Mouse (Mus musculus) intestine, embryonic 16.5 days (tissue): ENCODE measurements around the gene Arv1. TPM values are rescaled to one million over a fixed set of nuclear protein-coding genes. Genes with fewer than 3 reads are reported as not detected.

Experiments used
- ATAC-seq: fragments of 200-750 bp; cut with Nextera tagmentation; 2 replicates; pipeline ENCODE4 v1.8.0; 2017; ENCODE audit warnings: moderate TSS enrichment, moderate library complexity
- H3K27ac ChIP-seq: fragments of 300-500 bp; sonication (generic); 2 replicates; pipeline ENCODE4 v1.5.1; 2014; ENCODE audit warnings: mild to moderate bottlenecking, low read length
- H3K27me3 ChIP-seq: fragments of 300-500 bp; sonication (generic); replicated peaks from 2 replicates; pipeline ENCODE4 v1.6.1; 2014; ENCODE audit warnings: low read length, control low read depth, mixed read lengths; ENCODE audit not compliant: control insufficient read depth, insufficient read depth
- H3K36me3 ChIP-seq: fragments of 300-500 bp; sonication (generic); 2 replicates; pipeline ENCODE4 v1.6.1; 2014; ENCODE audit warnings: low read length, control low read depth; ENCODE audit not compliant: control insufficient read depth, insufficient read depth
- H3K4me1 ChIP-seq: fragments of 300-500 bp; sonication (generic); 2 replicates; pipeline ENCODE4 v1.6.1; 2014; ENCODE audit warnings: low read length, control low read depth, mixed read lengths; ENCODE audit not compliant: control insufficient read depth, insufficient read depth
- H3K4me2 ChIP-seq: fragments of 300-500 bp; sonication (generic); 2 replicates; pipeline ENCODE4 v1.6.1; 2014; ENCODE audit warnings: low read depth, low read length, control low read depth
- H3K4me3 ChIP-seq: fragments of 300-500 bp; sonication (generic); 2 replicates; pipeline ENCODE4 v1.5.1; 2014; ENCODE audit warnings: mild to moderate bottlenecking, low read length
- H3K9ac ChIP-seq: fragments of 300-500 bp; sonication (generic); 2 replicates; pipeline ENCODE4 v1.6.1; 2014; ENCODE audit warnings: low read depth, low read length
- H3K9me3 ChIP-seq: fragments of 300-500 bp; sonication (generic); 2 replicates; pipeline ENCODE4 v1.6.1; 2016; ENCODE audit warnings: low read length, control low read depth; ENCODE audit not compliant: control insufficient read depth
- WGBS: fragments of 180-500 bp; shearing (Covaris S2); extraction: QIAGEN DNeasy Blood & Tissue Kit; methylation state at CpG from one replicate; pipeline ENCODE4 v1.1.7; 2014; 5-methylcytosine and 5-hydroxymethylcytosine counted together
- polyA plus RNA-seq: library from polyadenylated mRNA; unstranded; fragments of >200 nt; fragmentation: Nextera tagmentation; extraction: Ambion mirVana; gene quantifications from 2 replicates; pipeline ENCODE4 v1.2.1, GENCODE M21; 2015

Arv1 gene
- 15.2 and 17.1 TPM in 2 replicates for polyA plus RNA-seq

DNA sequence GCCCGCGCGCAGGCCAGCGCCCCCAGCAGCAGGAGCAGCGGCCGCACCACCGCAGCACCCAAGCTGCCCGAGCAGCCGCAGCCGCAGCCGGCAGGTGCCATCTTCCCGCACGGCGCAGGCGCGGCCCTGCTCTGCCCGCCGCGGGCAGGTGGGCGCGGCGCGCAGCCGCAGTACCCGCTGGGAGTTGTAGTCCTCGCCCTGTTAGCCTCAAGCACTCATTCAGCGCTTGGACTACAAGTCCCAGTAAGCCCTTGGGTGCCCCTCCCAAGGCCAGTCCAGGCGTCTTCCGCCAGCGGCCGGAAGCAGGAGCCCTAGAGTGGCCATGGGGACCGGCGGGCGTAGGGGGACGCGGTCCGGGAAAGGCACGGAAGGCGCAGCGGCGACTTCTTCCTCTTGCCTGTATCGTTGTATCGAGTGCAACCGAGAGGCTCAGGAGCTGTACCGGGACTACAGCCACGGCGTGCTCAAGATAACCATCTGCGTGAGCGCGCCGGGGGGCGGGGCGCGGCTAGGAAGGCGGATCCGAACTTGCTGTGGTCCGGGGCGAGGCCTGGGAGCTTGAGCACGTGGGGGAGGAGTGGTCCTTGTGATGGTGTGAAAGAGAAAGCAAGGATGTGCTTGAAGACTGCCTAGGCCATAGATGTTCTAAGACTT lies at the start of gene Arv1, which contains the start of gene Ttc13:
TSS of gene Arv1 (plus strand) at position 278 of the 654 bp plus-strand sequence.
TSS of gene Ttc13 (minus strand) at position 122 of the 654 bp plus-strand sequence.
- ATAC-seq, result peak; percentile 100
- Histone ChIP-seq H3K9ac (peak within 1 kb of the TSS; percentile 90), H3K4me3 (peak within 1 kb of the TSS; percentile 93), H3K27ac (peak within 1 kb of the TSS; percentile 61; the same call in 1 of the 2 replicates), H3K9me3 (no peaks in the 10 kb centered on the region), H3K36me3 (no peaks in the 10 kb centered on the region), H3K27me3 (no peaks in the 10 kb centered on the region), H3K4me2 (peak within 1 kb of the TSS; percentile 92), H3K4me1 (peaks cover 17% of the 10 kb centered on the region)
- WGBS, result 1% methylated on average over 59 of the region's 59 CpGs

DNA sequence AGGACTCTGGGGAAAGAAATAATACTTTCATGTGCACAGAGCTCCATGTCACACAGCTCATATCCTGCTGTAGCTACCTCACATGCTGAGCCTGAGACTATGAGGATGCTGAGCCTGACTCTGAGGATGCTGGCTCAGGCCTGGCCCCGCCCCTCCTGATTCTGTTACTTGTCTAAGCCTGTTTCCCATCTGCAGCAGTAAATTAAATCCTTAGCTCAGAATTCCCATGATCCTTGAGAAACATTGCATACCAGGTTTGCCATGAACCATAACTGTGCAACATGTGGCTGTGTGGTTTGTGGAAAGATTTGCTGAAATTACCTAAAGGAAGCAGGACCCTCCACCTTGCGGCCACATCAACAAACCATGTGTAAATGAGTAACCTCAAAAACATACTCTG lies 49.6 kb upstream of the Arv1 start:
- H3K4me3 ChIP-seq, result no peak overlapping the region
- H3K27ac ChIP-seq, result no peak overlapping the region
- no peaks in the 10 kb centered on the region for H3K4me1 ChIP-seq
- H3K9me3 ChIP-seq, result no peaks in the 10 kb centered on the region
- H3K36me3 ChIP-seq, result no peaks in the 10 kb centered on the region
- 94% methylated on average over 2 of the region's 2 CpGs for WGBS
- no peak overlapping the region for H3K9ac ChIP-seq
- H3K27me3 ChIP-seq, result no peaks in the 10 kb centered on the region
- no peak for ATAC-seq
- H3K4me2 ChIP-seq, result no peak overlapping the region

DNA sequence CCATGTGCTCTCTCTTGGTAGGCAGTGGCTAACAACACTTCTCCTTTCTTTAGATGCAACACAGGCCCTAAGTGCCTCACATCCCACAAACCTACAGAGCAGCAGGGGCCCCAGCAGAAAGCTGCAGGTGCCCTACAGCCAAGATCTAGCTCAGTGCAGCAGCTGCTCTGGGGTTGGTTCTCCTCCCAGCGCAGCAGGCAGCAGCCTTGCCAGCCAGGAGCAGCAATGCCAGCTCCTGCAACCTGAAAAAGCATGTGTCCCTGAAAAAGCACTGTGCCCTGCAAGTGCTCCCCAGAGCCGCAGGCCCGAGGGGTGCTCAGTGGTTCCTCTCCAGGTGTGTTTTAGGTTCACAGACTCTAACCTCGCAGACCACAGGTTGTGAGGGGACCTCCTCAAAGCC lies 45.3 kb upstream of the Arv1 start:
- ATAC-seq, result no peak
- WGBS, result 96% methylated on average over 4 of the region's 4 CpGs

DNA sequence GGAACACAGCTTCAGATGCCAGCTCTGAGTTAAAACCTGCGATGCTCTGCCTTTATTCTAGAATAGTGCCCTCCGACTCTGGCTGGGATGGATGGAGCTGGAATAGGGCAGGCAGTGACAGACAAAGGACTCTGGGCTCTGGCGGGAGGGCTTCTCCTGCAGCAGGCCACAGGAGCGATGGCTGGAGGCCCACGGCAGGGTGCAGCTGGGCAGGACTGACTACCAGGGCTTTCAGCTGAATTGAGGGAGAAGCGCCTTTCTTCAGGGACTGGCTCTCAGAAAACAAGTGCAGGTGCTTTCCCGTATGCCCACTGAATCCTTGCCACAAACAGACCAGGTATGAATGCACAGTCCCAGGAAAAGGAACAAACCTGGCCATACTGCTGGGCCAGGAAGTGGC lies 44.9 kb upstream of the Arv1 start:
- H3K36me3 ChIP-seq, result peaks cover 5% of the 10 kb centered on the region; the same call in 1 of the 2 replicates
- no peaks in the 10 kb centered on the region for H3K9me3 ChIP-seq
- peak overlapping the region; percentile 40 for H3K9ac ChIP-seq
- H3K4me1 ChIP-seq, result no peaks in the 10 kb centered on the region
- no peak overlapping the region for H3K4me3 ChIP-seq
- no peak overlapping the region for H3K4me2 ChIP-seq
- H3K27me3 ChIP-seq, result no peaks in the 10 kb centered on the region
- ATAC-seq, result no peak
- H3K27ac ChIP-seq, result no peak overlapping the region
- 87% methylated on average over 7 of the region's 7 CpGs for WGBS

More for the DNA sequence above, 45.3 kb upstream of the Arv1 start:
- no peak overlapping the region for H3K9ac ChIP-seq
- no peaks in the 10 kb centered on the region for H3K4me1 ChIP-seq
- no peak overlapping the region for H3K4me3 ChIP-seq
- H3K27ac ChIP-seq, result no peak overlapping the region
- no peak overlapping the region for H3K4me2 ChIP-seq
- peaks cover 5% of the 10 kb centered on the region; the same call in 1 of the 2 replicates for H3K36me3 ChIP-seq
- no peaks in the 10 kb centered on the region for H3K9me3 ChIP-seq
- no peaks in the 10 kb centered on the region for H3K27me3 ChIP-seq

DNA sequence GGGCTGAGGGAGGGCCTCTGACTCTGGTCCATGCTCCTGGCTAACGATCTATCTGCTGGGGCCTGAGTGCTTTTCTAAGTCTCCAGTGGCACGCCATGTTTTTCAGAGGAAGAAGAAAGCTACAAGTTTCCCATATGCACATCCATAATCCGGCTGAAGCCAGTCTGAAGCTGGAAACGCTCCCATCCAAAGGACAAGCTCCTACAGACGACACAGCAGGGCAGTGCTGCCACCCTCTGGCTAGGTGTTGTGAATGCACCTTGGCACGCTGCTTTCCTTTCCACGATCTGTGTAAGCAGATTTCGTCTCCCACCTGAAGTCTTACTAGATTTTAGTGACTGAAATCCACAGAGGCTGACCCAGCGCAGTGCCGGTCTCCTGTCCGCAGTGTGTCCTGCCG lies 44.5 kb upstream of the Arv1 start:
- Histone ChIP-seq H3K4me2 (no peak overlapping the region), H3K36me3 (peaks cover 5% of the 10 kb centered on the region; the same call in 1 of the 2 replicates), H3K27me3 (no peaks in the 10 kb centered on the region), H3K4me3 (no peak overlapping the region), H3K4me1 (no peaks in the 10 kb centered on the region), H3K9ac (peak overlapping the region; percentile 40), H3K9me3 (no peaks in the 10 kb centered on the region), H3K27ac (no peak overlapping the region)
- 43% methylated on average over 12 of the region's 12 CpGs for WGBS
- peak; percentile 80 for ATAC-seq

DNA sequence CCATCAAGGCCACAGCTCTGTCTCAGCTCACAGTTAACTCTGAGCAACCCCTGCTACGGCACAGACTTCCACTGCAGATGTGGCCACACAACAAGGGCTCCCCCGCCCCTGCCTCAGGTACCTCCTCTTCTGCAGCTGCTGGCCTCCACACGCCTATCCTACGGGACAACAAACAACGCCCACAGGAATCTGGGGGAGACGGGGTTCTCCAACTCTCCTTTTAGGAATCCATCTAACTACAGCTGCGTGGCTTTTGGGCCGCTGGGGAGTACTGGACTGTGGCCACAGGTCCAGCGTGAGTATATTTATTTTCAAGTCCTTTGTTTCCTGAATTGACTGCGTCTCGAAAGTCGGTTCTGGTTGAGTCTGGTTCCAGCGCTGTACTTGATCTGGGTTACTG lies 43.7 kb upstream of the Arv1 start:
- no peak overlapping the region for H3K27ac ChIP-seq

DNA sequence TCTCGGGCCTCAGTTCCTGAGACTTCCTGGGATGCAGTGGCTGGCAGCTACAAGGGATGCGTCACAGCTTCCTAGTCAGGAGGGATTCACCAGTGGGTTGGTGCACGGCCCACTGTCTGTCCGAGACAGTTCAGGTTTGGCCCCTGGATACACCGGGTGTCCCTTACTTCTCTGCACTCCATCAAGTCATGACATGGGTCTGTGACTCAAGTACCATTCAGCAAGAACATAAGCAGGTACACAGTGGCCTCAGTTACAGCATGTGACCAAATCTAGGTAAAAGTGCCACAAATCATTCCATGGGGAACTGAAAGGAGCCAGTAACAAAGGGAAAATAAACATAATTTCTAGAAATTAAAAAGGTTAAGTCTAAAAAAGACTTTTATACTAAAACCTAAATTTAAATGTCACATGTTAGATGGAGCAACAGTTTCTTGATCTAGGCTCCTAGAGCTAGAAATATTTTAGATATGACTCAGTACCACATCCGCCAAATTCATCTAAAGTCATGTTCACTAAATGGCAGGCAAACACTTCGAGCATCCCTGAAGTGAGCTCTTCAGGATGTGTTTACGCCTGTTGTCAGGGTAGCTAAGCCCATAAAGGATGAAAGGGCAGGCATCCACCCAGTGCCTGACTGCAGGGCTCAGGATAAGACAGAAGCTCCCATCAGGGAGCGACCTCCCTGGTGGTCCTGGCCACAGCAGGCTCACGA lies 40.7 kb upstream of the Arv1 start:
- 79% methylated on average over 10 of the region's 10 CpGs for WGBS
- no peaks in the 10 kb centered on the region for H3K4me1 ChIP-seq
- no peaks in the 10 kb centered on the region for H3K9me3 ChIP-seq
- no peaks in the 10 kb centered on the region for H3K27me3 ChIP-seq
- peaks cover 13% of the 10 kb centered on the region for H3K36me3 ChIP-seq
- no peak for ATAC-seq
- no peak overlapping the region for H3K27ac ChIP-seq
- no peak overlapping the region for H3K4me3 ChIP-seq
- no peak overlapping the region for H3K4me2 ChIP-seq
- no peak overlapping the region for H3K9ac ChIP-seq

More for the DNA sequence above, 43.7 kb upstream of the Arv1 start:
- H3K4me2 ChIP-seq, result no peak overlapping the region
- no peak overlapping the region for H3K4me3 ChIP-seq
- H3K27me3 ChIP-seq, result no peaks in the 10 kb centered on the region
- peaks cover 7% of the 10 kb centered on the region for H3K36me3 ChIP-seq
- 91% methylated on average over 13 of the region's 13 CpGs for WGBS
- no peaks in the 10 kb centered on the region for H3K4me1 ChIP-seq
- no peak for ATAC-seq
- no peak overlapping the region for H3K9ac ChIP-seq
- no peaks in the 10 kb centered on the region for H3K9me3 ChIP-seq

DNA sequence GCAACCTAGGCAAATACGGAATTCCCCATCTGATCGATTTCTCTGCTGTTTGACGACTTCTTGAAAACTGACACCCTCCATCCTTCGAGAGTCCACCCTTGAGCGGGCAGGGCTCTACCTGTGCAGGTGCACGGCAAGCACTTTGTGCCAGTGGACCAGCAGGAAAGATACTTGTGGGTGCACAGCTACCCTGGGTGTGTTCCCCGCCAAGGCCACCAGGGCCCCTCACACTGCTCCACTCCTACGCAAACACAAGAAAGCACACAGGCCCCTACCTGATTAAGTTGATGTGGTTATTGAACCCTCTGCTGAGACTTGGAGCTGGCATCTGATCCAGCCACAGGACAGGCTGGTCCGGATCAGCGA lies 40.2 kb upstream of the Arv1 start:
- H3K27ac ChIP-seq, result no peak overlapping the region
- no peak overlapping the region for H3K4me3 ChIP-seq
- ATAC-seq, result no peak
- no peak overlapping the region for H3K9ac ChIP-seq
- WGBS, result 73% methylated on average over 10 of the region's 10 CpGs
- no peaks in the 10 kb centered on the region for H3K4me1 ChIP-seq
- no peaks in the 10 kb centered on the region for H3K9me3 ChIP-seq
- no peaks in the 10 kb centered on the region for H3K27me3 ChIP-seq
- peaks cover 16% of the 10 kb centered on the region for H3K36me3 ChIP-seq
- no peak overlapping the region for H3K4me2 ChIP-seq

DNA sequence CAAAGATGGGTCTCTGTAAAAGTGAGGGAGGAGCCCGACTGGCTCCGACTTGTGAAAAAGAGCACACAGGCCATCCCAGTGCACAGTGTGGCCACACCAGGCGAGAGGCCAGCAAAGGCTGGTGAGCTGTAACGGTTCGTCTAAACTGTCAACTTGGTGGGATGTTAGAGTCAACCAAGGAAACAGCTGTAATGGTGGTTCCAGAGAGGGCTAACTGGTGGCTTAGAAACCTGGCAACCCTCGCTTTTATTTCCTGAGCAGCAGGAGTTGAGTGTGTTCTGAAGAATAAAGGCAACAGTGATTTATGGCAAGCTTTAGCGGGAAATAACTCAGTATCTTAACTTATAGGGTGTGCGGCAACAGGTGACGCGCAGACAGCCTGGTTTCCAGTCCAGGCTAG lies 39.7 kb upstream of the Arv1 start:
- H3K9ac ChIP-seq, result no peak overlapping the region
- H3K4me2 ChIP-seq, result no peak overlapping the region
- no peak overlapping the region for H3K27ac ChIP-seq
- H3K9me3 ChIP-seq, result no peaks in the 10 kb centered on the region
- H3K36me3 ChIP-seq, result peaks cover 16% of the 10 kb centered on the region
- no peak overlapping the region for H3K4me3 ChIP-seq
- 87% methylated on average over 10 of the region's 10 CpGs for WGBS
- ATAC-seq, result no peak
- no peaks in the 10 kb centered on the region for H3K4me1 ChIP-seq
- no peaks in the 10 kb centered on the region for H3K27me3 ChIP-seq
